Mouse (Mus musculus) large intestine, adult 2 months (tissue): ENCODE measurements at regions not wholly inside any gene's neighbourhood (a gene's known extent, or its start where the extent isn't known, plus 50 kb on each side); places are given as distances from the start of the nearest gene placed in this dataset.

Experiments
- DNase-seq: peaks from one replicate; pipeline ENCODE4 v3.0.0-alpha.2; 2012; ENCODE audit warnings: low read depth, low spot score
- WGBS: fragments of 180-500 bp; shearing (Covaris S2); methylation state at CpG from one replicate; pipeline ENCODE4 v1.1.7; 2018; 5-methylcytosine and 5-hydroxymethylcytosine counted together

DNA sequence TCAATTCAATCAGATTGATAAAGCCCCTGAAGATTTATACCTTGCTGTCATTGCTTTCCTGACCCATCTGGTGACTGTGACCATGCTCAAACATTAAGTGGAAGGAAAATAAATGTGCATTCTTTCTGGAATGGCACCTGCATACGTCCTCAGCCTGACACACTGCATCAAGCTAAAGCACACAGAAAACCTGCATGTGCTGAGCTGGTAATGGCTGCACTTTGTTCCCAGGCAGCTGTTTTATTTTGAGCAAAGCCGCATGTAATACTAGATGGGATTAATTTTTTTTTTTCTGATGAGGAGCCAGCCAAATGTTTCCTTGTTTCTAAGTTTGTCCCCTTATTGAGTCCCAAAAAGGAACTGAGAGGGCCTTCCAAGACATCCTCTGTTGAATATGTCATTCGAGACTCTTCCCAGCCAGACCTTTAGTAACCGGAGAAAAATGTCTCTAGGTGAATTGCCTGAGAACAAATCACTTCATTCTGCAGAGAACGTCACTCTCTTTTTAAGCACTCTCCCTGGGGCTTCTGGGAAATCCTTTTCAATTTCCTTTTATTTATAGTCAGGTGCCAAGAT lies 103.1 kb upstream of the Gm9747 start:
- WGBS, result 63% methylated on average over 5 of the region's 5 CpGs
- no peak for DNase-seq

DNA sequence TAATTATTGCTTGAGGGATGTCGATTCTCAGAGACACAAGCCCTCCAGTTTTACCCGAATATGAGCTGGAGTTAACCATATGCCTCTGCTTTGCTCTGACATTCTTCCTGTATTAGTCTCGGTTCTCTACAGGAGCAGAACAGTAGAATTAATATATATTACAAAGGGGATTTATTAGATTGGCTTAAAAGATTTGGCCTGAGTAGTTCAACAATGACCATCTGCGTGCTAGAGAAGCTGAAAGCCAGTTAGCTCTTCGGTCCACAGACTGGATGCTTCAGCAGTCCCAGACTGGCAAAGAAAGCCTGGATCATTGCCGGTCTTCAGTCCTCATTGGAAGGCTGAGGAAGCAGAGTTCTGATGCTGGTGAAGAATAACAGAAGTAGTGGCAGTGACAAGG lies 100.4 kb upstream of the Gm9747 start:
- WGBS, result 81% methylated on average over 6 of the region's 6 CpGs
- DNase-seq, result no peak

DNA sequence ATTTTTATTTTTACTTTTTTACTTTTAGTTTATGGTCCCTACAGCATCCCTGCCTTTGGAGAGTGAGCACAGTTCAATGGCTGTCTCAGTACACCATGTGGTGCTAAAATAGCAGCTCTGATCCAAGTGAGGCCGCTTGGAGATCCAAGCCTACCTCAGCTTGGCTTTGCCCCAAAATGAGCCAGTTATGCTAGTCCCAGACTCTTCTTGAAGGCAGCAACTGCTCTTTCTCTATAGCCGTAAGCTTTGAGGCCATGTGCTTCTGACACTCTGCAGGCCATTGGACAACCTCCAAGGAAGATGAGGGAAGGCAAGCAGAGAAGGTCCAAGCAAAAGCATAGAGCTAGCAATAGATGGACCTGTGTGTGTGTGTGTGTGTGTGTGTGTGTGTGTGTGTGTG lies 98.0 kb upstream of the Gm9747 start:
- DNase-seq, result no peak
- WGBS, result 91% methylated on average over 2 of the region's 2 CpGs

DNA sequence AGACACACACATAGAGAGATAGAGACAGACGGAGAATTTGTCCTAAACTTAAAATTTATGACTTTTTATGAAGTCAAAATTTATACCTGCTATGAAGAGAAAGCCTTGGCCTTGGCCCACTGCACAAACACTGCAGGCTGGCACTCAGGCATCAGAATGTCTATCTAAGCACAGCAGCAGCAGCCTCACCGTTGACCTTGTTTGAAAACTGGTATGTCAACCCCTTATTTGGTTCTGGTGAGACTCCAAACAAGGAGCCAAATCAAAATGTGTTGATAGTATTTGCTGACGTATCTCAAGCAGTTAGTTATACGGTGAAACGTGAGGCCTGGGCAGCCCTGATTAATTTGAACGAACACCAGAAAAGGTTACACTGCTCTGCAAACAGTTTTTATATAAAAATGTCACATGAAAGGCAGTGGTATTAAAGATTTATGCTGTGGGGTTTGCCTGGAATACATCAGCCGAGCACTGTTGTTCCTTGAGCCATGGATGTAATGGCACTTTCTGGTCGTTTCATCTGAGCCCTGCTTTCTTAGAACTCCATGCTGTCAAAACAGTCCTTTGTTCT lies 97.1 kb upstream of the Gm9747 start:
- DNase-seq, result no peak
- WGBS, result 58% methylated on average over 8 of the region's 8 CpGs

DNA sequence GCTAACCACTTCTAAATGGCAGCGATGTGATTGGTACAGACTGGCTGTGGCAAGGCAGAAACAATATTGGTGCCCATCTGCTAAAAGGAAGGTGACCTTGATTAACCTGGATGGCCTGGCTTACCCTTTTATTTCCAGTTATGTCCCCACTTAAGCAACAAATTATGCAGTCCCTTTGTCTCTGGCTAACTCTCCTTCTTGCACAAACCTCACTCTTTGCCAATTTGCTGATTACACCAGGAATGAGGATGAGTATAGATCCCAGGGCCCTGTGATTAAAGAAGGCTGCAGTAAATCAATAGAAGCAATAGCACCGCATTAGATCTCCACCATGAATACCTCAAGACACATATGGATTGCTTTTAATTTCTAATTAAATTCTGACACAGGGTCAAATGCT lies 87.7 kb upstream of the Gm9747 start:
- WGBS, result 83% methylated on average over 2 of the region's 2 CpGs
- DNase-seq, result no peak

DNA sequence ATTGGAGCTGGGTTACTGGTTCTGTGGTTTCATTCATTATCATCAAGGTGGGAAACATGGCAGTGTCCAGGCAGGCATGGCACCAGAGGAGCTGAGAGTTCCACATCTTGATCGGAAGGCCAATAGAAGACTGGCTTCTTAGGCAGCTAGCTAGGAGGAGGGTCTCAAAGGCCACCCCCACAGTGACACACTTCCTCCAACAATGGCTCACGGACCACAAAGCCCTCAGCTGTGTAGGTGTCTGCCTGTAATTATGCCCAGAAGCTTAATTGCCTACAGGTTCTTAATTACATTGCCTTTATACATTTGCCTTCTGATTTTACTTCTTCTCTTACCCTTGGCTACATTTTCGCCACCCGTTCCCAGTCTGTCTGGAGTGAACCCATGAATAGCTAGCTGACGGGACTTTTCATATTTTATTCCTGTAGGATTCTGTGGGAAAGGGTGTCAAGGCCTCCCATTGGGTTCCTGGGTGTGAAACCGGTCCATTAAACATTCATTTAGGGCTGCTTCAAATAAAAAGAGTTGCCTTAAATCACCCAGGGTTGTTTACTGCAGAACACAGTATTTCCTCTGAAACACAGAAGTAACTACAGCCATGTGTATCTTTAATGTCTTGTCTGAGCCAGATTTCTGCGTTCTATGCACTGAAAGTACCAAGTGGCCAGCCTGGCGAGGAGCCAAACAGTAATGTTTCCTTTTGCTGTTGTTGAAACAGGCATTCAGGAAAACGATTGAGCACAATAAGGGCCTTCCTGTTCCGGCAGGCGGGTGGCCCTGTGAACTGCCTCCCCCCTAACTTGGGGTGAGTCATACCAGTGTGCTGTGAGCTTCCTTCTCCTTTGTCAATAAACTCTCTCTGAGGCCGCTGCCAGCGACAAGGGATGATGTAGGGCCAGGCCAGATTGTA lies 82.4 kb upstream of the Gm9747 start:
- DNase-seq, result peak; percentile 81
- 23% methylated on average over 13 of the region's 13 CpGs for WGBS

DNA sequence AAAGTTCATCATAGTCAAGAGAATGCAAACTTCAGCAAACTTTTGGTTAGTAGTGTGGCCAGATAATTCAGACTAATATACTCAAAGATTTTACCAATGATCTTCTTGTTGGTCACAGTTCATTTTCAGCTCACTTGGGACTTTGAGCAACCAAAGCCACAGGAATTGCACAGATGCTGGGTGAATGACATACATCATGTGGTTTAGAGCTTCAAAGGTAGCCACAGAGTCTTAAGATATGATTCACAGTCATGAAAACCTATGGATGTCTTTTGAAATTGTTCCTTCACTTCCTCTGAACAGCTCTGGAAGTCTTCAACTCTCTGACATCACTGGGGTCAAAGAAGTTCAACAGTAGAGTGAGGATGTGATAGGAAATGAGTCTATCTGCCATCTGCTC lies 77.0 kb upstream of the Gm9747 start:
- no peak for DNase-seq

DNA sequence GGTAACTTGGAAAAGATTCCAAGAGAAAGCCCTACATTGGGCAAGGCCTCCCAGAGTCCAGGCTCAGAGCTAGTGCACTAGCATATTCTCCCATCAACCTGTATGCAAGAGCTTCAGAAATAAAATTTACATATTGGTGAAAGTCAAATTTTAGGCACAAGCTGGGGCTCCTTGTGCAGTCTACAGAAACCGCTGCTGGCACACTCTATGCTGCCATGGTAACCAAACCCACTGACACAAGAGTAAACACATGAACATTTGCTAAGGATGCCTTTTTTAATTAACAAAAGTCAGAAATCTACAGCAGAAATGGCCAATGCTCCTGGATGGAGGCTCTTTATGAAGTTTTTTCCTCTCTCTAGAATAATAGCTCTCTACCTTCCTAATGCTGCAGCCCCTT lies 75.9 kb upstream of the Gm9747 start:
- WGBS, result 85% methylated on average over 1 of the region's 1 CpGs
- DNase-seq, result no peak

DNA sequence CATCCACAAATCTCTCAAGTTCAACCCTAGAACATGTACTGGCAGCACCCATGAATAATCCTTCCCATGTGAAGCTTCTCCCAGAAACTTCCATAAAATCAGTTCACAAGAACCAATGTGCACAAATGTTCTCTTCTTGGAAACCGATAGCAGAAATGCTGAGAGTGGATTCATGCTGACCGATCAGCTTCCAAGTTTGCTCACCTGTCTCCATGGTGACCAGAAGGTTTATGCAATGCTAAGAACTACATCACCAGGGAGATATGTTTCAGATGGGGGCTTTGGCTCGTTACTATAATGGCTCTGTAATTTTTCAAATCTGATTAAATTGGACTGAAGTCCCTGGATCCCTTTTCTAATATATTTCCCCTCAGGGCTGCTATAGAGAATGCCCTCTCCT lies 74.4 kb upstream of the Gm9747 start:
- DNase-seq, result no peak
- WGBS, result 44% methylated on average over 3 of the region's 3 CpGs

DNA sequence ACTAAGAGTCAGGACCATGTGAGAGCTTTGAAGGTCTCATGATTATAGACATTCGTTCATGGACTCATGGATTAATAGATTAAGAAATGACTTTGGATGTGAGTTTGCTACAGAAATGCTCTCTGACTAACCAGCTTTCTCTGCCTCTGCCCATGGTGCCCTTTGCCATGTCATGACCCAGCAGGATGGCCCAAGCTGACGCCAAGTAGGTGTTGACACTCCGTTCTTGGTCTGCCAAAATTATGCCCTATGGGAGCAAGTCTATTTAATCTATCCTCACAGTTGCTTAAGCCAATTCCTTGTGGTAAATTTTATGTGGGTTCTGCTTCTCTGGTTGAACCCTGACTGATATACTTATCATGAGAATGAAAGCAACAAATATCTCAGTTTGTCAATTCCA lies 73.7 kb upstream of the Gm9747 start:
- 90% methylated on average over 3 of the region's 3 CpGs for WGBS
- DNase-seq, result no peak

DNA sequence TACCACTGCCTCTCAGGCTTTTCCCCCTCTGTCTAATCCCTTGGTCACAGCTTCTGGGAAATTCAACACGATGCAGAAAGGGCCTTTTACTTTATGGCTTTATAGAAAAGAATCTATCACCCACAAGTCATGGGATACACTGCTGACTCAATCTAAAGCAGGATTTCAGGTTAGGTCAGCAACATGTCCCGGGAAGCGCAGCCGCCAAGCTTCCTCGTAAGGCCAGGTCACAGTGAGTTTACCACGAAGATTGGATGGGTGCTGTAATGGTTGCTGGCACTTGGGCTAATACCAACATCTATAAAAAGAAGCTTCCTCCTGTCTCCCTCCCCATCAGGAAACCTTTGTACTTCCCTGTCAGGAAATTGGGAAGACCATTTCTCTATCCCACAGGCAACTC lies 70.0 kb upstream of the Gm9747 start:
- 66% methylated on average over 6 of the region's 6 CpGs for WGBS
- no peak for DNase-seq

DNA sequence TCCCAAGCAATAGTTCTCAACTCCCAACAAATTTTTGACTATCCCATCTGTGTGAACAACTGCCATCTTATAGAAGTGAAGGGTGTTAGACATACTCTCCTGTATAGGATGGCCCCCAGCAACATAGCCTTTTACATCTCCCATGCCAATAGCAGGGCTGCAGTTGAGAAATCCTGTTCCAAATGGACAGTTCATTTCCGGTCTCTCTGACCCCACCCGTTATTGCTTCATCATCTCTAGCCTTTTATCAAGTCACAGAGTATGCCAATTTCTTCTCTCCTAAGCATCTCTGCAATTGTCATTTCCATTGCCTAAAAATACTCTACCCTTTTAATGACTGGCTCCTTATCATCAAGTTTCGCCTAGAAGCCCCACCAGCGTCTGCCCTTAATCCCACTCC lies 64.8 kb upstream of the Gm9747 start:
- DNase-seq, result no peak

DNA sequence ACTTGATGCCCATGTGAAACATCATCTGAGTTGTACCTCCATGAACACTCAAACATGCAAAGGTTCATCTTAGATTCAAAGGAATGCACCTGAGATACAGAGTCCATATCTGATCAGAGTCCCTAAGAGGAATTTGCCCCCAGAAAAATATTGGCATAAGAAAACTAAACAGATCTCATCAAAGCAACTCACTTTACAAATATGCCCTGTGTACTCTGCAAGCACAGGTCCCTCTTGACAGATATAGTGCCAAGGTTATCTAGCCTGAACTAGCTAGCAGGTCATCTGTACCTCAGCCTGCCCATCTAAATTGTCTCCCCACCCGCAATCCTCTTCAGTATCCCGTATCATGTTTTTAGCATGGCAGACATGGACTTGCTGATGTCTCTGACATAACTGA lies 64.0 kb upstream of the Gm9747 start:
- DNase-seq, result no peak
- WGBS, result 93% methylated on average over 2 of the region's 2 CpGs

More for the DNA sequence above, 64.8 kb upstream of the Gm9747 start:
- 77% methylated on average over 4 of the region's 4 CpGs for WGBS

DNA sequence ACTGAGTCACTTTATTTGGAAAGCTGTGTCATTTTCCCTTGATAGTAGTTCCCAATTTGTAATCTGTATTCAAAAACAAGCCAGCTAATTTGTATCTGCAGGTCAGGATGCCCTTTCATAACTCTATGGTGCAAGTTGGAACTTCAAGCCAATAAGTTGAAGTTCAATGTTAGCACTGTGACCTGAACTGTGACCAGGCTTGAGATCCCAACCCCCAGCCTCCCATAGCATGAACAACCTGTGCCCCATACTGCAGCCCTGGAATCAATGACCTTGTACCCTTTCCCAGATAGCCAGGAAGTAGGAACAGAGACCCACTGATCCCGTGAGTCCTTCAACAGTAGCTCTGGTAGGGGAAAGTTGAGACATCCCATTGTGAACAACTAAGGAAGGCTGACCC lies 52.5 kb upstream of the Gm9747 start:
- 67% methylated on average over 1 of the region's 1 CpGs for WGBS
- no peak for DNase-seq
